Mouse (Mus musculus) forebrain, embryonic 12.5 days (tissue): ENCODE data around the gene Atg4a. TPM values are rescaled to one million over a fixed set of nuclear protein-coding genes. Genes with fewer than 3 reads are reported as not detected.

Experiments used
- ATAC-seq: fragments of 200-750 bp; cut with Nextera tagmentation; 2 replicates; pipeline ENCODE4 v1.8.0; 2017; ENCODE audit warnings: moderate TSS enrichment; ENCODE audit not compliant: low FRiP score
- H3K27ac ChIP-seq: fragments of 300-500 bp; sonication (generic); 2 replicates; pipeline ENCODE4 v1.5.1; 2016; ENCODE audit warnings: mild to moderate bottlenecking
- H3K27me3 ChIP-seq: fragments of 300-500 bp; sonication (generic); 2 replicates; pipeline ENCODE4 v1.6.1; 2016; ENCODE audit warnings: mild to moderate bottlenecking
- H3K36me3 ChIP-seq: fragments of 300-500 bp; sonication (generic); replicated peaks from 2 replicates; pipeline ENCODE4 v1.6.1; 2016; ENCODE audit warnings: mild to moderate bottlenecking
- H3K4me1 ChIP-seq: fragments of 300-500 bp; sonication (generic); 2 replicates; pipeline ENCODE4 v1.6.1; 2016
- H3K4me2 ChIP-seq: fragments of 300-500 bp; sonication (generic); 2 replicates; pipeline ENCODE4 v1.6.1; 2016; ENCODE audit warnings: mild to moderate bottlenecking, moderate library complexity
- H3K4me3 ChIP-seq: fragments of 300-500 bp; sonication (generic); replicated peaks from 2 replicates; pipeline ENCODE4 v1.5.1; 2016; ENCODE audit warnings: mild to moderate bottlenecking
- H3K9ac ChIP-seq: fragments of 300-500 bp; sonication (generic); 2 replicates; pipeline ENCODE4 v1.6.1; 2016; ENCODE audit warnings: mild to moderate bottlenecking
- H3K9me3 ChIP-seq: fragments of 300-500 bp; sonication (generic); 2 replicates; pipeline ENCODE4 v1.6.1; 2016
- WGBS: fragments of 180-500 bp; shearing (Covaris S2); methylation state at CpG from one replicate; pipeline ENCODE4 v1.1.7; 2016; 5-methylcytosine and 5-hydroxymethylcytosine counted together
- polyA plus RNA-seq: library from polyadenylated mRNA; unstranded; fragments of >200 nt; fragmentation: Nextera tagmentation; extraction: Ambion mirVana; gene quantifications from 2 replicates; pipeline ENCODE4 v1.2.1, GENCODE M21; 2016

Gene Atg4a
- polyA plus RNA-seq, 1 experiment from 2014 or later: 12.3 TPM

DNA sequence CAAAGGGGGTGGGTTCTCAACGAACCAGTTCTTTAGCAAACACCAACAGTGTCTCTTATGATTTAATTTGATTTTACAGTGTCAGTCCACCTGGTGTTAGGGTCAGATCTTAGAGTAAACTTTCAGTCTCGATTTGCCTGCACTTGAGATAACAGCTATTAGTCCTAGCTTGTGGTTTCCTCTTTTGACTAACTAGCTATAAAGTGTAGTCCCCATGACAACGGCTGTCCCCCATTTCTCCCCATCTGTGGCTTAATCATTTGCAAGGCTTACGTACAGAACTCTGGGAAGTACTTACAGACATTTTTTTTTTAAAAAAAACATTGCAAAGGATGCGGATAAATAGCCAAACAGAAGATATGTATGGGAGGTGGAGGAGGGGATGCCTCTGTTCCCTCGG is 28.1 kb downstream of the Atg4a start:
- Histone ChIP-seq H3K9ac (no peak overlapping the region), H3K27ac (no peak overlapping the region), H3K4me3 (no peak overlapping the region), H3K4me1 (no peaks in the 10 kb centered on the region), H3K36me3 (no peaks in the 10 kb centered on the region), H3K9me3 (no peaks in the 10 kb centered on the region), H3K27me3 (peaks cover 43% of the 10 kb centered on the region), H3K4me2 (no peak overlapping the region)
- no peak for ATAC-seq
- WGBS: 75% methylated on average over 6 of the region's 6 CpGs

GRCm38 (mm10) chrX:140985256-140985655 is 28.5 kb downstream of the Atg4a start:
- Histone ChIP-seq H3K4me1 (no peaks in the 10 kb centered on the region), H3K9ac (no peak overlapping the region), H3K9me3 (no peaks in the 10 kb centered on the region), H3K27me3 (peaks cover 43% of the 10 kb centered on the region), H3K4me3 (no peak overlapping the region), H3K4me2 (no peak overlapping the region), H3K27ac (no peak overlapping the region), H3K36me3 (no peaks in the 10 kb centered on the region)
- no peak for ATAC-seq
- 80% methylated on average over 2 of the region's 2 CpGs for WGBS

- Histone ChIP-seq H3K9ac (no peak overlapping the region), H3K4me1 (no peaks in the 10 kb centered on the region), H3K36me3 (no peaks in the 10 kb centered on the region), H3K4me2 (no peak overlapping the region), H3K9me3 (no peaks in the 10 kb centered on the region), H3K27ac (no peak overlapping the region), H3K4me3 (no peak overlapping the region), H3K27me3 (peaks cover 56% of the 10 kb centered on the region)
- peak; percentile 53; the same call in 1 of the 2 replicates for ATAC-seq
- WGBS: 75% methylated on average over 1 of the region's 1 CpGs
These were observed 40.3 kb downstream of the Atg4a start for GRCm38 (mm10) chrX:140996909-140997516.

DNA sequence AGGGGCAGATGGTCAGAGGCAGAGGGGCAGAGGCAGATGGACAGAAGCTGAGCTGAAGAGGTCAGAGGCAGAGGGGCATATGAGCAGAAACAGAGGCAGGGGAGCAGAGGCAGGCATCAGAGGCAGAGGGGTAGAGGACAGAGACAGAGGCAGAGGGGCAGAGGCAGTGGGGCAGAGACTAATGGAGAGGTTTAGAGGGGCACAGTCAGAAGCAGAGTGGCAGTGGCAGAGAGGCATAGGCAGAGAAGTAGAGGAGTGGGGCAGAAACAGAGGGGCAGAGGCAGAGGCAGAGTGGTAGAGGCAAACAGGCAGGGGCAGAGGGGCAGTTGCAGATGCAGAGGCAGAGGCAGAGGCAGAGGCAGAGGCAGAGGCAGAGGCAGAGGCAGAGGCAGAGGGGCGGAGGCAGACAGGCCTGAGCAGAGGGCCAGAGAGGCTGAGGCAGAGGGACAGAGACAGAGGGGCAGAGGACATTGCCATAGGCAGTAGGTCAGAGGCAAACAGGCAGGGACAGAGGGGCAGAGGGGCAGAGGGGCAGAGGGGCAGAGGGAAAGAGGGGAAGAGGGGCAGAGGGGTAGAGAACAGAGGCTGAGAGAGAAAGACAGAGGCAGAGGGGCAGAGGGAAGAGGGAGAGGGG is 41.3 kb downstream of the Atg4a start:
- Histone ChIP-seq H3K27me3 (peaks cover 55% of the 10 kb centered on the region), H3K9ac (no peak overlapping the region)
- 29% methylated on average over 1 of the region's 1 CpGs for WGBS

GRCm38 (mm10) chrX:140998885-140999284 is 42.2 kb downstream of the Atg4a start:
- H3K9ac ChIP-seq: no peak overlapping the region
- H3K27ac ChIP-seq: no peak overlapping the region
- H3K27me3 ChIP-seq: peaks cover 50% of the 10 kb centered on the region
- no peaks in the 10 kb centered on the region for H3K36me3 ChIP-seq
- no peak overlapping the region for H3K4me3 ChIP-seq
- no peak overlapping the region for H3K4me2 ChIP-seq
- no peaks in the 10 kb centered on the region for H3K4me1 ChIP-seq
- H3K9me3 ChIP-seq: no peaks in the 10 kb centered on the region
- ATAC-seq: no peak

More for the DNA sequence above, 41.3 kb downstream of the Atg4a start:
- Histone ChIP-seq H3K4me3 (no peak overlapping the region), H3K36me3 (no peaks in the 10 kb centered on the region), H3K4me1 (no peaks in the 10 kb centered on the region), H3K9me3 (no peaks in the 10 kb centered on the region), H3K27ac (no peak overlapping the region), H3K4me2 (no peak overlapping the region)
- no peak for ATAC-seq

DNA sequence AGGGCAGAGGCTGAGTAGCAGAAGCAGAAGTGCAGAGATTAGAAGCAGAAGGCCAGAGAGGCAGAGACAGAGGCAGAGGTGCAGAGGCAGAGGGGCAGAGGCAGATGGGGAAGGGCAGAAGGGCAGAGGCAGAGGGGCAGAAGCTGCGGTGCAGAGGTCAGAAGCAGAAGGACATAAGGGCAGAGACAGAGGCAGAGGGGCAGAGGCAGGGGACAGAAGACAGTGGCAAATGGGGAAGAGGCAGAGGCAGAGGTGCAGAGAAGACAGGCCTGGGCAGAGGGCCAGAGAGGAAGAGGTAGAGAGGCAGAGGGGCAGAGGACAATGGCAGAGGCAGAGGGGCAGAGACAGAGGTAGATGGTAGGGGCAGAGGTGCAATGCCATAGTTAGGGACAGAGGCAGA is 193.0 kb downstream of the Atg4a start:
- 79% methylated on average over 1 of the region's 1 CpGs for WGBS
- no peak for ATAC-seq
- H3K27me3 ChIP-seq: peaks cover 53% of the 10 kb centered on the region

GRCm38 (mm10) chrX:141150290-141150689 is 193.6 kb downstream of the Atg4a start:
- H3K27ac ChIP-seq: no peak overlapping the region
- H3K4me3 ChIP-seq: no peak overlapping the region
- H3K27me3 ChIP-seq: peaks cover 59% of the 10 kb centered on the region
- no peaks in the 10 kb centered on the region for H3K4me1 ChIP-seq
- ATAC-seq: peak; percentile 27; the same call in 1 of the 2 replicates
- no peaks in the 10 kb centered on the region for H3K36me3 ChIP-seq
- no peak overlapping the region for H3K9ac ChIP-seq
- H3K9me3 ChIP-seq: no peaks in the 10 kb centered on the region
- no peak overlapping the region for H3K4me2 ChIP-seq

More for the DNA sequence above, 193.0 kb downstream of the Atg4a start:
- Histone ChIP-seq H3K36me3 (no peaks in the 10 kb centered on the region), H3K9ac (no peak overlapping the region), H3K4me2 (no peak overlapping the region), H3K27ac (no peak overlapping the region), H3K4me1 (no peaks in the 10 kb centered on the region), H3K4me3 (no peak overlapping the region), H3K9me3 (no peaks in the 10 kb centered on the region)

DNA sequence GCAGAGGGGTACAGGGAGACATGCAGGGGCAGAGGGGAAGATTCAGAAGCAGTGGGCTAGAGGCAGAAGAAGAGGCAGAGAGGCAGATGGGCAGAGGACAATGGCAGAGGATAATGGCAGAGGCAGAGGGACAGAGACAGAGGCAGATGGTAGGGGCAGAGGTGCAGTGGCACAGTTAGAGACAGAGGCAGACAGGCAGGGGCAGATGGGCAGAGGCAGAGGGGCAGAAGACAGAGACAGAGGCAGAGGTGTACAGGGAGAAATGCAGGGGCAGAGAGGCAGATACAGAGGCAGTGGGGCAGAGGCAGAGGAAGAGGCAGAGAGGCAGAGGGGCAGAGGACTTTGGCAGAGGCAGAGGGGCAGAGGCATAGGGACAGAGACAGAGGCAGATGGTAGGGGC is 194.5 kb downstream of the Atg4a start:
- 0 out of 2 replicates have a peak, but pooled peaks have one; percentile 3 for ATAC-seq
- Histone ChIP-seq H3K4me3 (no peak overlapping the region), H3K27me3 (peaks cover 66% of the 10 kb centered on the region), H3K27ac (no peak overlapping the region), H3K4me2 (no peak overlapping the region), H3K4me1 (no peaks in the 10 kb centered on the region), H3K9me3 (no peaks in the 10 kb centered on the region), H3K36me3 (no peaks in the 10 kb centered on the region), H3K9ac (no peak overlapping the region)

- Histone ChIP-seq H3K9me3 (no peaks in the 10 kb centered on the region), H3K27ac (no peak overlapping the region), H3K36me3 (no peaks in the 10 kb centered on the region), H3K9ac (no peak overlapping the region), H3K4me2 (no peak overlapping the region), H3K27me3 (peaks cover 49% of the 10 kb centered on the region), H3K4me1 (no peaks in the 10 kb centered on the region), H3K4me3 (no peak overlapping the region)
- WGBS: 27% methylated on average over 2 of the region's 2 CpGs
- no peak for ATAC-seq
These were observed 200.0 kb downstream of the Atg4a start for GRCm38 (mm10) chrX:141156696-141157095.

GRCm38 (mm10) chrX:141157626-141158025 is 200.9 kb downstream of the Atg4a start:
- Histone ChIP-seq H3K4me1 (no peaks in the 10 kb centered on the region), H3K4me3 (no peak overlapping the region), H3K4me2 (no peak overlapping the region), H3K27me3 (peaks cover 40% of the 10 kb centered on the region), H3K27ac (no peak overlapping the region), H3K9me3 (no peaks in the 10 kb centered on the region), H3K36me3 (no peaks in the 10 kb centered on the region), H3K9ac (no peak overlapping the region)
- WGBS: 66% methylated on average over 4 of the region's 4 CpGs
- ATAC-seq: no peak

DNA sequence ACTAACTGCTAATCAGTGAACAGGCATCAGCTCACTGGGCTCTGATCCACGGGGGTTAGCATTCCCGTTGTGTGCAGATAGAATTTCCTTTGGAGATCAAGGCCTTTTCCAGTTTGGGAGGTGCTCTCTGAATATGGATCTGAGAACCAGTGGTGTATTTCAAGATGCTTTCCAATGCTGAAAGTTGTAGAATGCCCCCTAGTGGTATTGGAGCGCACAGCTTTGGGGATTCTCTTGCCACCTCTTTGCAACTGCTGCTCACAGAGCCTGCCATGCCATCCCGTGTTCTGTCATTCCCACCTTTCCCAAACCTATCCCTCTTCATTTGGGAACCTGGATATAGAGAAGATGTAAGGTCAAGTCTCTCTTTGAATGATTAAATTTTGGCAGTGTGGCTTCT is 201.5 kb downstream of the Atg4a start:
- peaks cover 35% of the 10 kb centered on the region for H3K27me3 ChIP-seq
- no peak overlapping the region for H3K27ac ChIP-seq
- no peak overlapping the region for H3K9ac ChIP-seq
- H3K4me2 ChIP-seq: no peak overlapping the region
- H3K4me1 ChIP-seq: no peaks in the 10 kb centered on the region
- 47% methylated on average over 4 of the region's 4 CpGs for WGBS
- no peak for ATAC-seq
- H3K4me3 ChIP-seq: no peak overlapping the region
- no peaks in the 10 kb centered on the region for H3K9me3 ChIP-seq
- no peaks in the 10 kb centered on the region for H3K36me3 ChIP-seq

DNA sequence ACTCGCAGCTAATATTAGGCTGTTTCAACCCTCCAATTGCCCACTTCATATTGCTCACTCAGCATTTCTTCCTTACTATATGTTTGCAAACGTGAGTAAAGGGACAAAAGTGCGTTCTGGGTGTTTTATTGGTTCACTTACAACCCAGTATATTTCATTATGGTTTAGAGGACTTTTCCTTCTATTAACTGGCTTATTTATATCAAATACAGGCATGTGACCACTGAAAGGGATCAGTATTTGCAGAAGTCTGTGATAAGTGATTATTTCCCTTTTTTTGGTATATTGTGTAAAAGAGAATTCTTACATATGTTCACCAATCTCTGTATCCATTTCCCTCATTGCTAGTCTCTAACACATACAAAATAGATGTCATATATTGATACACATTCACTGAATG is 203.7 kb downstream of the Atg4a start:
- Histone ChIP-seq H3K9ac (no peak overlapping the region), H3K27ac (no peak overlapping the region), H3K4me2 (no peak overlapping the region), H3K4me3 (no peak overlapping the region), H3K27me3 (peaks cover 18% of the 10 kb centered on the region; the same call in 1 of the 2 replicates), H3K36me3 (no peaks in the 10 kb centered on the region), H3K9me3 (no peaks in the 10 kb centered on the region), H3K4me1 (no peaks in the 10 kb centered on the region)
- no peak for ATAC-seq
- WGBS: 79% methylated on average over 3 of the region's 3 CpGs

GRCm38 (mm10) chrX:141165067-141165466 is 208.4 kb downstream of the Atg4a start:
- no peak overlapping the region for H3K27ac ChIP-seq
- H3K4me3 ChIP-seq: no peak overlapping the region
- H3K27me3 ChIP-seq: peaks cover 49% of the 10 kb centered on the region
- no peak overlapping the region for H3K4me2 ChIP-seq
- H3K9ac ChIP-seq: no peak overlapping the region
- 94% methylated on average over 4 of the region's 4 CpGs for WGBS
- ATAC-seq: no peak
- no peaks in the 10 kb centered on the region for H3K36me3 ChIP-seq
- H3K9me3 ChIP-seq: no peaks in the 10 kb centered on the region
- no peaks in the 10 kb centered on the region for H3K4me1 ChIP-seq
